Mouse (Mus musculus) CD4-positive, CD25-positive, alpha-beta regulatory T cell, adult 4 months (primary cell): ENCODE measurements around the gene Olfr618. TPM values are rescaled to one million over a fixed set of nuclear protein-coding genes. Genes with fewer than 3 reads are reported as not detected.
"Not testable (repeated sequence)": the region's sequence is repeated elsewhere in the genome, so short reads cannot be mapped to it uniquely, and the experiment has no call there.

Source experiments
- ATAC-seq: one replicate; pipeline ENCODE4 v1.8.0; 2017
- polyA plus RNA-seq, 2 experiments: library from polyadenylated mRNA; unstranded; fragments of 100-300 nt; shearing (Covaris generic); gene quantifications; one replicate each; pipeline ENCODE4 v1.2.1; 2017

Gene Olfr618
- not detected for polyA plus RNA-seq

GRCm38 (mm10) chr7:103589803-103590202, at the start of gene Olfr618:
Gene Olfr618, plus strand, starts transcription at chr7:103590103.
- no peak for ATAC-seq

- ATAC-seq, result not testable (repeated sequence)
Observed at GRCm38 (mm10) chr7:103542617-103543016, 47.3 kb upstream of the Olfr618 start, which contains the start of gene Olfr612. Gene Olfr612, minus strand, starts transcription at chr7:103542717.

- no peak for ATAC-seq
Observed at GRCm38 (mm10) chr7:103547774-103548173, 42.1 kb upstream of the Olfr618 start, which contains the start of gene Olfr613. Gene Olfr613, plus strand, starts transcription at chr7:103548074.

- no peak for ATAC-seq
Observed at GRCm38 (mm10) chr7:103555779-103556178, 34.1 kb upstream of the Olfr618 start, which contains the start of gene Olfr615. Gene Olfr615, plus strand, starts transcription at chr7:103556079.

- ATAC-seq, result no peak
Observed at GRCm38 (mm10) chr7:103569043-103569442, 20.9 kb upstream of the Olfr618 start, which contains the start of gene Olfr616. Gene Olfr616, minus strand, starts transcription at chr7:103569143.

- ATAC-seq, result no peak
Observed at GRCm38 (mm10) chr7:103572761-103573160, 17.1 kb upstream of the Olfr618 start, which contains the start of gene Olfr617. Gene Olfr617, plus strand, starts transcription at chr7:103573061.

GRCm38 (mm10) chr7:103600275-103600674, 10.4 kb downstream of the Olfr618 start, which contains the start of gene Olfr619:
Gene Olfr619, plus strand, starts transcription at chr7:103600575.
- ATAC-seq, result no peak

GRCm38 (mm10) chr7:103607425-103607824, 17.5 kb downstream of the Olfr618 start:
- ATAC-seq, result no peak

GRCm38 (mm10) chr7:103612434-103612833, 22.5 kb downstream of the Olfr618 start, which contains the start of gene Olfr620:
Gene Olfr620, minus strand, starts transcription at chr7:103612534.
- ATAC-seq, result no peak

GRCm38 (mm10) chr7:103636795-103637194, 46.9 kb downstream of the Olfr618 start:
- ATAC-seq, result no peak

GRCm38 (mm10) chr7:103642602-103643001, 52.7 kb downstream of the Olfr618 start, which contains the start of gene Olfr622:
Gene Olfr622, minus strand, starts transcription at chr7:103642702.
- ATAC-seq, result no peak

- ATAC-seq, result no peak
Observed at GRCm38 (mm10) chr7:103644070-103644469, 54.2 kb downstream of the Olfr618 start.

Other genes with a start within 250 kb of the Olfr618 start
- gene Olfr600, start 240.4 kb upstream of the Olfr618 start, polyA plus RNA-seq, result not detected
- gene Olfr601, start 227.4 kb upstream of the Olfr618 start, polyA plus RNA-seq, result under 1 TPM in 1 of 2 experiments, not detected in 1; 0.19 TPM
- under 1 TPM in 1 of 2 experiments, not detected in 1; 0.67 TPM for gene Olfr603, start 203.9 kb upstream of the Olfr618 start, polyA plus RNA-seq
- gene Usp17lc, start 175.0 kb upstream of the Olfr618 start, polyA plus RNA-seq, result not detected
- not detected for gene Olfr605, start 144.7 kb upstream of the Olfr618 start, polyA plus RNA-seq
- not detected for gene Olfr606, start 141.1 kb upstream of the Olfr618 start, polyA plus RNA-seq
- gene Olfr607, start 126.0 kb upstream of the Olfr618 start, polyA plus RNA-seq, result under 1 TPM in 1 of 2 experiments, not detected in 1; 0.12 TPM
- gene Olfr608, start 120.2 kb upstream of the Olfr618 start, polyA plus RNA-seq, result not detected
- gene Olfr609, start 92.0 kb upstream of the Olfr618 start, polyA plus RNA-seq, result not detected
- gene Olfr610, start 78.0 kb upstream of the Olfr618 start, polyA plus RNA-seq, result not detected
- gene Olfr611, start 69.3 kb upstream of the Olfr618 start, polyA plus RNA-seq, result not detected
- not detected for gene Olfr612, start 47.4 kb upstream of the Olfr618 start, polyA plus RNA-seq
- gene Olfr613, start 42.0 kb upstream of the Olfr618 start, polyA plus RNA-seq, result not detected
- not detected for gene Olfr615, start 34.0 kb upstream of the Olfr618 start, polyA plus RNA-seq
- not detected for gene Olfr616, start 21.0 kb upstream of the Olfr618 start, polyA plus RNA-seq
- gene Olfr617, start 17.0 kb upstream of the Olfr618 start, polyA plus RNA-seq, result not detected
- gene Olfr619, start 10.5 kb downstream of the Olfr618 start, polyA plus RNA-seq, result not detected
- 1 to 10 TPM in 1 of 2 experiments, not detected in 1; 1.3 TPM for gene Olfr620, start 22.4 kb downstream of the Olfr618 start, polyA plus RNA-seq
- gene Olfr622, start 52.6 kb downstream of the Olfr618 start, polyA plus RNA-seq, result not detected
- not detected for gene Olfr623, start 73.6 kb downstream of the Olfr618 start, polyA plus RNA-seq
- not detected for gene Olfr624, start 81.1 kb downstream of the Olfr618 start, polyA plus RNA-seq
- gene Olfr625-ps1, start 92.6 kb downstream of the Olfr618 start, polyA plus RNA-seq, result not detected
- not detected for gene Olfr243, start 124.6 kb downstream of the Olfr618 start, polyA plus RNA-seq
- not detected for gene Olfr628, start 140.3 kb downstream of the Olfr618 start, polyA plus RNA-seq
- not detected for gene Olfr629, start 154.8 kb downstream of the Olfr618 start, polyA plus RNA-seq
- not detected for gene Olfr630, start 167.2 kb downstream of the Olfr618 start, polyA plus RNA-seq
- gene Olfr69, start 181.5 kb downstream of the Olfr618 start, polyA plus RNA-seq, result not detected
- not detected for gene Olfr68, start 189.6 kb downstream of the Olfr618 start, polyA plus RNA-seq
- not detected for gene Olfr67, start 201.7 kb downstream of the Olfr618 start, polyA plus RNA-seq
- 1 to 10 TPM in 1 of 2 experiments, not detected in 1; 2.4 TPM for gene Hbb-bt, start 223.9 kb downstream of the Olfr618 start, polyA plus RNA-seq
- 1 to 10 TPM; 3.4 to 7.7 TPM for gene Hbb-bs, start 238.0 kb downstream of the Olfr618 start, polyA plus RNA-seq